Mouse (Mus musculus) MEL (cell line): ENCODE data around the gene Ccnq. TPM values are rescaled to one million over a fixed set of nuclear protein-coding genes. Genes with fewer than 3 reads are reported as not detected.

Experiments used
- DNase-seq: peaks from one replicate; pipeline ENCODE4 v3.0.0; 2011; ENCODE audit warnings: low read depth, low spot score
- H3K27ac ChIP-seq: 2 replicates; pipeline ENCODE4 v1.5.1; 2012; ENCODE audit warnings: low read depth, mild to moderate bottlenecking, control low read depth, low read length, moderate library complexity; ENCODE audit not compliant: control insufficient read depth
- H3K27me3 ChIP-seq, 2 experiments: fragments of 150-350 bp in 1 of 2; sonication (generic) in 1 of 2; 2 replicates each; pipeline ENCODE4 v1.6.1; 2012; ENCODE audit warnings: low read length in 2 of 2, mild to moderate bottlenecking in 2 of 2, improper control_type of control experiment in 1 of 2, moderate library complexity in 1 of 2; ENCODE audit not compliant: insufficient read depth in 2 of 2, control insufficient read depth in 1 of 2
- H3K36me3 ChIP-seq, 2 experiments: 2 replicates each; pipeline ENCODE4 v1.6.1; 2012 to 2014; ENCODE audit warnings: low read length in 2 of 2, improper control_type of control experiment in 1 of 2, inconsistent platforms in 1 of 2, mild to moderate bottlenecking in 1 of 2; ENCODE audit not compliant: insufficient read depth in 2 of 2, control insufficient read depth in 1 of 2
- H3K4me1 ChIP-seq, 2 experiments: fragments of 150-350 bp in 1 of 2; sonication (generic) in 1 of 2; 2 replicates each; pipeline ENCODE4 v1.6.1; 2012; ENCODE audit warnings: low read length in 2 of 2, improper control_type of control experiment in 1 of 2, mild to moderate bottlenecking in 1 of 2; ENCODE audit not compliant: insufficient read depth in 2 of 2, control insufficient read depth in 1 of 2
- H3K4me3 ChIP-seq, 2 experiments: fragments of 150-350 bp in 1 of 2; sonication (generic) in 1 of 2; 2 replicates each; pipeline ENCODE4 v1.5.1; 2012; ENCODE audit warnings: low read depth in 2 of 2, low read length in 2 of 2, mild to moderate bottlenecking in 2 of 2, moderate library complexity in 2 of 2, control low read depth in 1 of 2, improper control_type of control experiment in 1 of 2; ENCODE audit not compliant: control insufficient read depth in 1 of 2, insufficient read depth in 1 of 2
- H3K79me2 ChIP-seq: 2 replicates; pipeline ENCODE4 v1.6.1; 2012; ENCODE audit warnings: mild to moderate bottlenecking, low read length, moderate library complexity; ENCODE audit not compliant: control insufficient read depth, poor library complexity, insufficient read depth
- H3K9ac ChIP-seq: 2 replicates; pipeline ENCODE4 v1.6.1; 2012; ENCODE audit warnings: low read depth, mild to moderate bottlenecking, control low read depth, low read length, moderate library complexity; ENCODE audit not compliant: control insufficient read depth, poor library complexity, severe bottlenecking
- H3K9me3 ChIP-seq: fragments of 150-350 bp; sonication (generic); replicated peaks from 2 replicates; pipeline ENCODE4 v1.6.1; 2012; ENCODE audit warnings: mild to moderate bottlenecking, low read length, improper control_type of control experiment, moderate library complexity; ENCODE audit not compliant: insufficient read depth
- BHLHE40 ChIP-seq: IDR thresholded peaks from 2 replicates; pipeline ENCODE4 v1.6.1; 2012; ENCODE audit warnings: low read depth, mild to moderate bottlenecking, inconsistent platforms, low read length, improper control_type of control experiment, borderline replicate concordance
- CHD2 ChIP-seq: IDR thresholded peaks from 2 replicates; pipeline ENCODE4 v1.6.1; 2011; ENCODE audit warnings: low read length, improper control_type of control experiment
- ELF1 ChIP-seq: IDR thresholded peaks from 2 replicates; pipeline ENCODE4 v1.6.1; 2014; ENCODE audit warnings: low read depth, mild to moderate bottlenecking, inconsistent platforms, low read length, improper control_type of control experiment, moderate library complexity
- EP300 ChIP-seq, 2 experiments: IDR thresholded peaks; 2 replicates each; pipeline ENCODE4 v1.6.1; 2011; ENCODE audit warnings: improper control_type of control experiment in 2 of 2, low read length in 2 of 2, low read depth in 1 of 2, mild to moderate bottlenecking in 1 of 2
- ETS1 ChIP-seq: IDR thresholded peaks from 2 replicates; pipeline ENCODE4 v1.6.1; 2012; ENCODE audit warnings: low read depth, mild to moderate bottlenecking, inconsistent platforms, low read length, improper control_type of control experiment, moderate library complexity
- GABPA ChIP-seq: IDR thresholded peaks from 2 replicates; pipeline ENCODE4 v1.6.1; 2012; ENCODE audit warnings: low read depth, mild to moderate bottlenecking, inconsistent platforms, low read length, improper control_type of control experiment, moderate library complexity
- GATA1 ChIP-seq: IDR thresholded peaks from 2 replicates; pipeline ENCODE4 v1.6.1; 2011; ENCODE audit warnings: low read depth, low read length, improper control_type of control experiment
- KAT2A ChIP-seq: conservative IDR thresholded peaks from 2 replicates; pipeline ENCODE4 v1.6.1; 2012; ENCODE audit warnings: low read depth, low read length, improper control_type of control experiment, inconsistent platforms
- MAFK ChIP-seq: IDR thresholded peaks from 2 replicates; pipeline ENCODE4 v1.6.1; 2011; ENCODE audit warnings: low read depth, mild to moderate bottlenecking, low read length, improper control_type of control experiment, borderline replicate concordance
- MAX ChIP-seq: IDR thresholded peaks from 2 replicates; pipeline ENCODE4 v1.6.1; 2011; ENCODE audit warnings: low read length, improper control_type of control experiment
- MEF2A ChIP-seq: IDR thresholded peaks from 2 replicates; pipeline ENCODE4 v1.6.1; 2014; ENCODE audit warnings: low read depth, mild to moderate bottlenecking, inconsistent platforms, low read length, improper control_type of control experiment; ENCODE audit not compliant: poor library complexity, insufficient replicate concordance, severe bottlenecking; ENCODE audit errors: extremely low read depth
- MXI1 ChIP-seq: IDR thresholded peaks from 2 replicates; pipeline ENCODE4 v1.6.1; 2011; ENCODE audit warnings: mild to moderate bottlenecking, low read depth, low read length, improper control_type of control experiment
- MYB ChIP-seq: IDR thresholded peaks from 2 replicates; pipeline ENCODE4 v1.6.1; 2011; ENCODE audit warnings: mild to moderate bottlenecking, low read depth, low read length, improper control_type of control experiment
- POLR2A ChIP-seq, 2 experiments: IDR thresholded peaks; 2 replicates each; pipeline ENCODE4 v1.6.1; 2011 to 2012; ENCODE audit warnings: low read length in 2 of 2, mild to moderate bottlenecking in 2 of 2, control low read depth in 1 of 2, improper control_type of control experiment in 1 of 2, low read depth in 1 of 2, moderate library complexity in 1 of 2; ENCODE audit not compliant: control insufficient read depth in 1 of 2, insufficient read depth in 1 of 2, poor library complexity in 1 of 2
- RCOR1 ChIP-seq: IDR thresholded peaks from 2 replicates; pipeline ENCODE4 v1.6.1; 2012; ENCODE audit warnings: low read depth, mild to moderate bottlenecking, inconsistent platforms, low read length, improper control_type of control experiment
- SIN3A ChIP-seq: IDR thresholded peaks from 2 replicates; pipeline ENCODE4 v1.6.1; 2012; ENCODE audit warnings: low read length, improper control_type of control experiment, inconsistent platforms
- SMC3 ChIP-seq: IDR thresholded peaks from 2 replicates; pipeline ENCODE4 v1.6.1; 2011; ENCODE audit warnings: low read depth, low read length, improper control_type of control experiment
- UBTF ChIP-seq: IDR thresholded peaks from 2 replicates; pipeline ENCODE4 v1.6.1; 2012; ENCODE audit warnings: low read depth, mild to moderate bottlenecking, inconsistent platforms, low read length, improper control_type of control experiment, moderate library complexity, borderline replicate concordance; ENCODE audit not compliant: insufficient read depth
- ZNF384 ChIP-seq: IDR thresholded peaks from 2 replicates; pipeline ENCODE4 v1.6.1; 2012; ENCODE audit warnings: low read depth, mild to moderate bottlenecking, inconsistent platforms, low read length, improper control_type of control experiment
- polyA plus RNA-seq, 2 experiments: library from polyadenylated mRNA; stranded (reverse) in 1 of 2; unstranded in 1 of 2; fragments of >175 nt in 1 of 2; fragments of >200 nt in 1 of 2; gene quantifications; 2 replicates each; pipeline versions ENCODE4 v1.2.1 to v1.2.4; 2012; ENCODE audit warnings: low replicate concordance in 2 of 2, low read depth in 1 of 2; ENCODE audit not compliant: insufficient read length in 2 of 2, insufficient read depth in 1 of 2, missing spikeins in 1 of 2
- total RNA-seq: library from RNA; depleted of rRNA; stranded (reverse); fragments of 300-350 nt; gene quantifications from 2 replicates; pipeline ENCODE4 v1.2.3, GENCODE M21; 2012

The Ccnq gene
- total and polyA plus RNA-seq, 3 experiments: 77.5 to 80.5 TPM; not detected in 1

DNA sequence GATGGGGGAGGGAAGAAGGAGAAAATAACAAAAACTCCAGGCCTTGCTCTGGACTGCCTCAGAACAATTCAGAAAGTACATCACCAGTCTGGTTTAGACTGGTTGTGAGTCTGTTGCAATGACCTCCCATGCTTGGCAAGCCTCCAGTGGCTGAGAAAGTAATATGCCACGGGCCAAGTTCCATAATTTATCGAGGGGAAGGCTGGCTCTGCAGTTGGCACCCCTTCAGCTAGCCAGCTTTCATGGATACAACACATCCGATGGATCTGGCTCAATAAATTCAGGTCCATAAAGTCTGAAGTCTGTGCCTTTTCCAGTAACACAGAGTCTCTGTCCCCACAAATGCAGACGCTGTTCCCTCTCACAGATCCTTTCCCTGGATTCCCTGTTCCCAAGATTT lies 40.1 kb upstream of the Ccnq start:
- Histone ChIP-seq H3K4me3 (peak overlapping the region in 1 of 2 experiments; percentile 70; a peak in 2 of 4 replicates), H3K36me3 (peaks cover 0 to 28% of the 10 kb centered on the region in 2 experiments; a peak in 2 of 4 replicates), H3K4me1 (peaks cover 26 to 36% of the 10 kb centered on the region in 2 experiments), H3K79me2 (no peaks in the 10 kb centered on the region), H3K9me3 (no peaks in the 10 kb centered on the region), H3K9ac (peak overlapping the region; percentile 3; the same call in 1 of the 2 replicates), H3K27me3 (no peaks in the 10 kb centered on the region), H3K27ac (no peak overlapping the region; the same call in 1 of the 2 replicates)
- peak; percentile 76 for DNase-seq
- peak; percentile 39; the same call in 1 of the 2 replicates for TF ChIP-seq ZNF384
- no peak for TF ChIP-seq GABPA
- TF ChIP-seq MAX: peak; percentile 24; the same call in 1 of the 2 replicates
- TF ChIP-seq MXI1: no peak
- peak; percentile 29; the same call in 1 of the 2 replicates for TF ChIP-seq ETS1
- no peak for TF ChIP-seq UBTF
- TF ChIP-seq SIN3A: no peak
- no peak for TF ChIP-seq MAFK
- TF ChIP-seq BHLHE40: 0 out of 2 replicates have a peak, but pooled peaks have one; percentile 25
- no peak for TF ChIP-seq CHD2
- TF ChIP-seq KAT2A: no peak
- TF ChIP-seq POLR2A (IDR thresholded peaks at IDR 0.05; ENCODE audit: control insufficient read depth in 1 of 2, insufficient read depth in 1 of 2, low read depth in 1 of 2, low read length in 2 of 2, poor library complexity in 1 of 2): no peak
- 0 out of 4 replicates have a peak, but pooled peaks have one; percentile 6 to 20 for TF ChIP-seq EP300 (IDR thresholded peaks at IDR 0.05; ENCODE audit: low read depth in 1 of 2, low read length in 2 of 2)
- TF ChIP-seq SMC3: no peak

DNA sequence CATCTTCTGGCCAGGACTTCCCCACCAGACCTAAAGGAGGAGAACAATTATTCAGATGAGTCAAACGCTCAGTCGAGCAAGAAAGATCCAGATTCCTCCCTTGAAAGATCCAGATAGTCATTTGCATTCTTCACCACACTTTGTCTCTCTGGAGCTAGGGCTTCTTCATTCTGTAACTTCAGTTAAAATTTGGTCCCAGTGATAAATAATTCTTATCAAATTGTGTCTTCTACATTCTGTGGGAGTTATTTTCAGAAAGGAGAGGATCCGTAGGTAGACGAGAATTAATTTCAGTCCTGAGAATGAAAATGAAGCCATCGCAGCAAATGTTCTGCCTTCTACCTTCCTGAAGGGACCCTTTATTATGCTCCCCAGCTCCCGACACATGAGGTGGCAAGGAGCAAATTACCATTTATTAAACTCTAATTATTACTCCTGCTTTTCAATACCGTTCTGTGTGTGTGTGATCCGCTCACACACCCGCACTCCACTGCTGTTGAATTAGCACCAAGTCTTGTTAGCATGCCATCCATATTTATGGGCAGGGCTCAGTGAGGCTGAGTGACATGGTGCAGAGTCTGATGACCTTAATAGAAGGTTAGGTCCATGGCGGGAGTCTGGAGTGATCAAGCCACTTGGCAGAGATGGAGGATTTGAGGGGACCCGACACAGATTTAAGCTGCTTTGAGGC lies 38.0 kb upstream of the Ccnq start:
- no peaks in the 10 kb centered on the region for H3K9me3 ChIP-seq
- peaks cover 0 to 28% of the 10 kb centered on the region in 2 experiments; a peak in 2 of 4 replicates for H3K36me3 ChIP-seq

More for the DNA sequence above, 38.0 kb upstream of the Ccnq start:
- Histone ChIP-seq H3K27me3 (peaks cover 1 to 3% of the 10 kb centered on the region in 2 experiments; a peak in 2 of 4 replicates), H3K9ac (no peak overlapping the region), H3K27ac (no peak overlapping the region), H3K4me1 (peaks cover 23 to 36% of the 10 kb centered on the region in 2 experiments), H3K79me2 (no peaks in the 10 kb centered on the region), H3K4me3 (no peak overlapping the region)
- DNase-seq: peak; percentile 34
- TF ChIP-seq MYB: 0 out of 2 replicates have a peak, but pooled peaks have one; percentile 5
- no peak for TF ChIP-seq RCOR1
- TF ChIP-seq MEF2A: no peak
- no peak for TF ChIP-seq ELF1
- TF ChIP-seq EP300 (IDR thresholded peaks at IDR 0.05; ENCODE audit: low read depth in 1 of 2, low read length in 2 of 2): peak; percentile 67
- TF ChIP-seq GATA1: peak; percentile 47; the same call in 1 of the 2 replicates
